18 mouse cellular contexts compared by ENCODE assay signal in genomic region chr15:26031692-26032091, GRCm38 (mm10). TPM values are rescaled to one million over a fixed set of nuclear protein-coding genes. Genes with fewer than 3 reads are reported as not detected.
DNase-seq lines count a peak whose midpoint lies in the region; ATAC-seq lines count a peak whose summit lies in the region.
"Had no signal": no experiment of that assay in that cellular context is flagged by ENCODE, and none has a peak within 500 bp of the region (broad histone marks: within the 10 kb centered on the region; RNA-seq: fewer than 3 reads in every experiment).

No protein-coding gene starts in this region.

- H3K4me3 ChIP-seq in kidney, embryonic 15.5 days (replicated peaks), result no peak overlapping the region
- H3K4me3 ChIP-seq: heart, embryonic 15.5 days; intestine, embryonic 15.5 days; liver, embryonic 12.5 days; megakaryocyte, embryonic 14.5 days; neural tube, embryonic 13.5 days; stomach, embryonic 15.5 days had no signal

- H3K9me3 ChIP-seq in kidney, embryonic 15.5 days (replicated peaks), result no peaks in the 10 kb centered on the region
- H3K9me3 ChIP-seq: heart, embryonic 15.5 days; intestine, embryonic 15.5 days; liver, embryonic 12.5 days; megakaryocyte, embryonic 14.5 days; neural tube, embryonic 13.5 days; stomach, embryonic 15.5 days had no signal

- H3K27ac ChIP-seq in kidney, embryonic 15.5 days, result no peak overlapping the region
- H3K27ac ChIP-seq: heart, embryonic 15.5 days; intestine, embryonic 15.5 days; liver, embryonic 12.5 days; neural tube, embryonic 13.5 days; stomach, embryonic 15.5 days had no signal

- no peak overlapping the region for H3K4me2 ChIP-seq in kidney, embryonic 15.5 days
- H3K4me2 ChIP-seq: heart, embryonic 15.5 days; intestine, embryonic 15.5 days; liver, embryonic 12.5 days; neural tube, embryonic 13.5 days; stomach, embryonic 15.5 days had no signal

- H3K27me3 ChIP-seq in kidney, embryonic 15.5 days, result no peaks in the 10 kb centered on the region
- H3K27me3 ChIP-seq: heart, embryonic 15.5 days; intestine, embryonic 15.5 days; liver, embryonic 12.5 days; megakaryocyte, embryonic 14.5 days; neural tube, embryonic 13.5 days; stomach, embryonic 15.5 days had no signal

- DNase-seq in kidney, postnatal 36 days, result peak; percentile 2 to 5
- peak; percentile 16 for DNase-seq in ovary, adult 18-20 months (ENCODE audit: low spot score)
- no peak for DNase-seq in ovary, postnatal 10 days (ENCODE audit: low spot score)
- peak; percentile 82 to 94 for DNase-seq in adrenal gland, adult (ENCODE audit: inconsistent age in 2 of 2, low spot score in 1 of 2)
- DNase-seq in kidney, postnatal 4 days, result peak; percentile 16 to 40
- no peak for DNase-seq in right cerebral cortex, postnatal 14 days
- DNase-seq: heart, adult 11 months; retina, postnatal 1 day; thymus, postnatal 14 days had no signal

- H3K9ac ChIP-seq in kidney, embryonic 15.5 days, result no peak overlapping the region
- H3K9ac ChIP-seq: heart, embryonic 15.5 days; intestine, embryonic 15.5 days; liver, embryonic 12.5 days; neural tube, embryonic 13.5 days; stomach, embryonic 15.5 days had no signal

- no peak for ATAC-seq in kidney, embryonic 15.5 days (replicated peaks; ENCODE audit: low FRiP score)
- ATAC-seq in megakaryocyte, adult 5-6 weeks (ENCODE audit: poor library complexity, severe bottlenecking), result no peak
- ATAC-seq: forebrain, embryonic 14.5 days; intestine, embryonic 15.5 days; liver, embryonic 12.5 days had no signal

- no peaks in the 10 kb centered on the region for H3K36me3 ChIP-seq in kidney, embryonic 15.5 days
- H3K36me3 ChIP-seq: heart, embryonic 15.5 days; intestine, embryonic 15.5 days; liver, embryonic 12.5 days; neural tube, embryonic 13.5 days; stomach, embryonic 15.5 days had no signal

- WGBS in kidney, embryonic 15.5 days, result 44% methylated on average over 3 of the region's 3 CpGs

- no peaks in the 10 kb centered on the region for H3K4me1 ChIP-seq in kidney, embryonic 15.5 days
- H3K4me1 ChIP-seq: heart, embryonic 15.5 days; intestine, embryonic 15.5 days; liver, embryonic 12.5 days; megakaryocyte, embryonic 14.5 days; neural tube, embryonic 13.5 days; stomach, embryonic 15.5 days had no signal

RNA-seq across cellular contexts. Expression of gene Zfp622, which starts 47.5 kb away (rescaled TPM):
- 28.6 and 32.8 TPM in 2 replicates for polyA plus RNA-seq in kidney, embryonic 15.5 days (2015; fragmentation: Nextera tagmentation; extraction: Ambion mirVana)
- total RNA-seq in megakaryocyte, adult 5-6 weeks (2015), result 58.1 and 60.0 TPM in 2 replicates
- total RNA-seq in megakaryocyte, adult 5-6 weeks (2017), result 78.3 and 91.7 TPM in 2 replicates

Comparison
In these comparisons a context has a peak if more than half of its experiments do, and no peak if none do; other contexts are left out.
1. DNase-seq: peak in kidney, postnatal 36 days (2 of 2), ovary, adult 18-20 months (single experiment), adrenal gland, adult (2 of 2) and kidney, postnatal 4 days (2 of 2); none in ovary, postnatal 10 days (single experiment) and right cerebral cortex, postnatal 14 days (single experiment).